Mouse (Mus musculus) liver, embryonic 14.5 days (tissue): ENCODE data around the gene Ptprt. TPM values are rescaled to one million over a fixed set of nuclear protein-coding genes. Genes with fewer than 3 reads are reported as not detected.

Experiments
- ATAC-seq: fragments of 200-750 bp; cut with Nextera tagmentation; 2 replicates; pipeline ENCODE4 v1.8.0; 2017; ENCODE audit warnings: moderate number of reproducible peaks, mild to moderate bottlenecking, moderate library complexity; ENCODE audit not compliant: insufficient read depth
- DNase-seq, 3 experiments: peaks; one replicate each; pipeline ENCODE4 v3.0.0-alpha.2; 2012 to 2013; ENCODE audit warnings: low read depth in 3 of 3, low spot score in 3 of 3
- H3K27ac ChIP-seq: fragments of 300-500 bp; sonication (generic); 2 replicates; pipeline ENCODE4 v1.5.1; 2014; ENCODE audit warnings: moderate library complexity, mild to moderate bottlenecking, control low read depth, inconsistent platforms
- H3K27me3 ChIP-seq: fragments of 300-500 bp; sonication (generic); 2 replicates; pipeline ENCODE4 v1.6.1; 2014; ENCODE audit warnings: mild to moderate bottlenecking, low read length, moderate library complexity; ENCODE audit not compliant: control insufficient read depth, insufficient read depth
- H3K36me3 ChIP-seq: fragments of 300-500 bp; sonication (generic); replicated peaks from 2 replicates; pipeline ENCODE4 v1.6.1; 2014; ENCODE audit warnings: low read depth; ENCODE audit not compliant: control insufficient read depth, insufficient read depth
- H3K4me1 ChIP-seq, 2 experiments: fragments of 200-500 bp in 1 of 2; fragments of 300-500 bp in 1 of 2; sonication (generic) in 1 of 2; replicated peaks; 2 replicates each; pipeline ENCODE4 v1.6.1; 2012 to 2014; ENCODE audit warnings: antibody characterized with exemption in 1 of 2, inconsistent platforms in 1 of 2, low read length in 1 of 2; ENCODE audit not compliant: control insufficient read depth in 2 of 2, insufficient read depth in 2 of 2
- H3K4me2 ChIP-seq: fragments of 300-500 bp; sonication (generic); 2 replicates; pipeline ENCODE4 v1.6.1; 2014; ENCODE audit warnings: low read depth, mild to moderate bottlenecking, control low read depth, moderate library complexity
- H3K4me3 ChIP-seq, 2 experiments: fragments of 200-500 bp in 1 of 2; fragments of 300-500 bp in 1 of 2; sonication (generic) in 1 of 2; 2 replicates each; pipeline ENCODE4 v1.5.1; 2012 to 2014; ENCODE audit warnings: low read depth in 2 of 2, low read length in 2 of 2, mild to moderate bottlenecking in 2 of 2, control low read depth in 1 of 2, inconsistent platforms in 1 of 2, moderate library complexity in 1 of 2; ENCODE audit not compliant: insufficient read depth in 1 of 2
- H3K9ac ChIP-seq: fragments of 300-500 bp; sonication (generic); replicated peaks from 2 replicates; pipeline ENCODE4 v1.6.1; 2014; ENCODE audit warnings: mild to moderate bottlenecking, control low read depth, moderate library complexity
- H3K9me3 ChIP-seq: fragments of 300-500 bp; sonication (generic); 2 replicates; pipeline ENCODE4 v1.6.1; 2016; ENCODE audit warnings: low read length, mixed read lengths; ENCODE audit not compliant: control insufficient read depth
- CTCF ChIP-seq: IDR thresholded peaks from 2 replicates; pipeline ENCODE4 v1.5.1; 2016; ENCODE audit warnings: antibody characterized with exemption, low read depth, control low read depth
- EP300 ChIP-seq: IDR thresholded peaks from 2 replicates; pipeline ENCODE4 v1.6.1; 2016; ENCODE audit warnings: antibody characterized with exemption, low read depth
- WGBS: fragments of 180-500 bp; shearing (Covaris S2); extraction: QIAGEN DNeasy Blood & Tissue Kit; methylation state at CpG from one replicate; pipeline ENCODE4 v1.1.7; 2014; ENCODE audit not compliant: insufficient replicate concordance; 5-methylcytosine and 5-hydroxymethylcytosine counted together
- polyA plus RNA-seq, 2 experiments: library from polyadenylated mRNA; depleted of rRNA in 1 of 2; stranded (reverse) in 1 of 2; unstranded in 1 of 2; fragments of >200 nt; fragmentation: Nextera tagmentation in 1 of 2; extraction: Ambion mirVana in 1 of 2; gene quantifications; 2 replicates each; pipeline versions ENCODE4 v1.2.1 to v1.2.3; 2012 to 2014

The Ptprt gene
- polyA plus RNA-seq, 2 experiments, result 0.07 TPM; not detected in 1

- no peaks in the 10 kb centered on the region for H3K9me3 ChIP-seq
- H3K27me3 ChIP-seq, result no peaks in the 10 kb centered on the region
- ATAC-seq, result no peak
- WGBS, result 77% methylated on average over 7 of the region's 7 CpGs
- H3K9ac ChIP-seq, result no peak overlapping the region
- no peak for DNase-seq
- no peak overlapping the region for H3K4me3 ChIP-seq
- no peaks in the 10 kb centered on the region for H3K36me3 ChIP-seq
- no peak overlapping the region for H3K27ac ChIP-seq
- H3K4me2 ChIP-seq, result no peak overlapping the region
- TF ChIP-seq EP300 (no peak), CTCF (no peak)
- H3K4me1 ChIP-seq, result no peaks in the 10 kb centered on the region
Observed at GRCm38 (mm10) chr2:161907214-161907613, 753.7 kb downstream of the Ptprt start.

GRCm38 (mm10) chr2:161902196-161902595 lies 758.8 kb downstream of the Ptprt start:
- WGBS, result 64% methylated on average over 3 of the region's 3 CpGs
- Histone ChIP-seq H3K4me2 (no peak overlapping the region), H3K27ac (no peak overlapping the region), H3K9ac (no peak overlapping the region), H3K9me3 (no peaks in the 10 kb centered on the region), H3K27me3 (no peaks in the 10 kb centered on the region), H3K36me3 (no peaks in the 10 kb centered on the region), H3K4me1 (no peaks in the 10 kb centered on the region), H3K4me3 (no peak overlapping the region)
- ATAC-seq (no peak), DNase-seq (no peak)
- TF ChIP-seq EP300 (no peak), CTCF (no peak)

- Histone ChIP-seq H3K9me3 (no peaks in the 10 kb centered on the region; the same call in 1 of the 2 replicates), H3K27me3 (no peaks in the 10 kb centered on the region), H3K4me1 (no peaks in the 10 kb centered on the region), H3K4me2 (no peak overlapping the region), H3K4me3 (no peak overlapping the region), H3K9ac (no peak overlapping the region), H3K27ac (no peak overlapping the region), H3K36me3 (no peaks in the 10 kb centered on the region)
- no peak for ATAC-seq
- 69% methylated on average over 4 of the region's 4 CpGs for WGBS
- no peak for DNase-seq
- TF ChIP-seq EP300 (no peak), CTCF (no peak)
Observed at GRCm38 (mm10) chr2:161884446-161884845, 776.5 kb downstream of the Ptprt start.

- no peak overlapping the region for H3K4me3 ChIP-seq
- no peaks in the 10 kb centered on the region; the same call in 1 of the 2 replicates for H3K9me3 ChIP-seq
- H3K4me2 ChIP-seq, result no peak overlapping the region
- no peak overlapping the region for H3K9ac ChIP-seq
- DNase-seq (no peak), ATAC-seq (no peak)
- H3K27me3 ChIP-seq, result no peaks in the 10 kb centered on the region
- 28% methylated on average over 4 of the region's 4 CpGs for WGBS
- H3K36me3 ChIP-seq, result no peaks in the 10 kb centered on the region
- H3K4me1 ChIP-seq, result no peaks in the 10 kb centered on the region
- no peak for TF ChIP-seq EP300
- H3K27ac ChIP-seq, result no peak overlapping the region
Observed at GRCm38 (mm10) chr2:161882580-161882979, 778.4 kb downstream of the Ptprt start.

- WGBS, result 53% methylated on average over 3 of the region's 3 CpGs
- Histone ChIP-seq H3K27me3 (no peaks in the 10 kb centered on the region), H3K4me3 (no peak overlapping the region), H3K27ac (no peak overlapping the region), H3K36me3 (no peaks in the 10 kb centered on the region), H3K4me2 (no peak overlapping the region), H3K9ac (no peak overlapping the region), H3K9me3 (no peaks in the 10 kb centered on the region; the same call in 1 of the 2 replicates), H3K4me1 (no peaks in the 10 kb centered on the region)
- ATAC-seq, result no peak
- TF ChIP-seq EP300 (no peak), CTCF (no peak)
- DNase-seq, result no peak
Observed at GRCm38 (mm10) chr2:161880941-161881340, 780.0 kb downstream of the Ptprt start.

GRCm38 (mm10) chr2:161865231-161865630 lies 795.7 kb downstream of the Ptprt start:
- no peak for ATAC-seq
- Histone ChIP-seq H3K27ac (no peak overlapping the region), H3K27me3 (no peaks in the 10 kb centered on the region), H3K9me3 (no peaks in the 10 kb centered on the region), H3K9ac (no peak overlapping the region), H3K4me2 (no peak overlapping the region), H3K4me3 (no peak overlapping the region), H3K36me3 (no peaks in the 10 kb centered on the region), H3K4me1 (no peaks in the 10 kb centered on the region)
- TF ChIP-seq CTCF, result no peak
- 36% methylated on average over 4 of the region's 4 CpGs for WGBS
- no peak for DNase-seq
